Mouse (Mus musculus) 3134 (cell line): ENCODE measurements at regions not wholly inside any gene's neighbourhood (a gene's known extent, or its start where the extent isn't known, plus 50 kb on each side); places are given as distances from the start of the nearest gene placed in this dataset.

Experiments used
- DNase-seq: peaks from one replicate; pipeline ENCODE4 v3.0.0-alpha.2; 2011; ENCODE audit warnings: low spot score; ENCODE audit not compliant: insufficient read length; ENCODE audit errors: extremely low read depth

GRCm38 (mm10) chr13:90392415-90392814, 303.0 kb upstream of the Xrcc4 start:
- DNase-seq = no peak

- DNase-seq = no peak
Observed at GRCm38 (mm10) chr13:90376619-90377018, 287.2 kb upstream of the Xrcc4 start.

- DNase-seq = no peak
Observed at GRCm38 (mm10) chr13:90376207-90376606, 286.8 kb upstream of the Xrcc4 start.

- no peak for DNase-seq
Observed at GRCm38 (mm10) chr13:90371415-90372150, 282.2 kb upstream of the Xrcc4 start.

GRCm38 (mm10) chr13:90370746-90371414, 281.5 kb upstream of the Xrcc4 start:
- no peak for DNase-seq

- no peak for DNase-seq
Observed at GRCm38 (mm10) chr13:90364518-90365027, 275.2 kb upstream of the Xrcc4 start.

- no peak for DNase-seq
Observed at GRCm38 (mm10) chr13:90359861-90360601, 270.6 kb upstream of the Xrcc4 start.

- no peak for DNase-seq
Observed at GRCm38 (mm10) chr13:90358149-90358548, 268.7 kb upstream of the Xrcc4 start.

GRCm38 (mm10) chr13:90355602-90356001, 266.2 kb upstream of the Xrcc4 start:
- DNase-seq = no peak

GRCm38 (mm10) chr13:90342823-90343222, 253.4 kb upstream of the Xrcc4 start:
- no peak for DNase-seq

GRCm38 (mm10) chr13:90341597-90342212, 252.3 kb upstream of the Xrcc4 start:
- no peak for DNase-seq

GRCm38 (mm10) chr13:90340647-90341160, 251.3 kb upstream of the Xrcc4 start:
- DNase-seq = no peak

GRCm38 (mm10) chr13:90337591-90337990, 248.2 kb upstream of the Xrcc4 start:
- DNase-seq = peak; percentile 11

GRCm38 (mm10) chr13:90335741-90336037, 246.3 kb upstream of the Xrcc4 start:
- no peak for DNase-seq

GRCm38 (mm10) chr13:90334934-90335740, 245.7 kb upstream of the Xrcc4 start:
- no peak for DNase-seq

GRCm38 (mm10) chr13:90334286-90334685, 244.9 kb upstream of the Xrcc4 start:
- DNase-seq = no peak

GRCm38 (mm10) chr13:90325226-90325625, 235.8 kb upstream of the Xrcc4 start:
- no peak for DNase-seq

GRCm38 (mm10) chr13:90313209-90313978, 224.0 kb upstream of the Xrcc4 start:
- DNase-seq = no peak

- no peak for DNase-seq
Observed at GRCm38 (mm10) chr13:90310482-90310881, 221.1 kb upstream of the Xrcc4 start.
